Mouse (Mus musculus) G1E-ER4 (cell line): ENCODE measurements around the gene Gla. TPM values are rescaled to one million over a fixed set of nuclear protein-coding genes. Genes with fewer than 3 reads are reported as not detected.

ENCODE experiments used
- GATA1 ChIP-seq: IDR thresholded peaks from one replicate; pipeline ENCODE4 v1.8.0; 2012; ENCODE audit warnings: low read length, inconsistent platforms
- polyA plus RNA-seq: library from polyadenylated mRNA; stranded (reverse); fragments of >175 nt; gene quantifications from 2 replicates; pipeline ENCODE4 v1.2.3, GENCODE M21; 2012

The Gla gene
- polyA plus RNA-seq, 1 experiment = 0.23 TPM

- TF ChIP-seq GATA1 = no peak
These were observed 47.6 kb downstream of the Gla start for GRCm38 (mm10) chrX:134553326-134553725.

GRCm38 (mm10) chrX:134550903-134551302 lies 50.0 kb downstream of the Gla start:
- no peak for TF ChIP-seq GATA1

- TF ChIP-seq GATA1 = no peak
These were observed 53.6 kb downstream of the Gla start for GRCm38 (mm10) chrX:134547330-134547729.

GRCm38 (mm10) chrX:134541955-134542308 lies 59.0 kb downstream of the Gla start:
- no peak for TF ChIP-seq GATA1

GRCm38 (mm10) chrX:134541145-134541954 lies 59.6 kb downstream of the Gla start, which contains the start of gene Timm8a1:
Timm8a1 (minus strand) TSS chrX:134541865.
- no peak for TF ChIP-seq GATA1

- no peak for TF ChIP-seq GATA1
These were observed 60.4 kb downstream of the Gla start for GRCm38 (mm10) chrX:134540414-134541135.

Other genes with a start within 250 kb of the Gla start
- 0.28 and 0.35 TPM in 2 replicates for gene Drp2, start 196.6 kb downstream of the Gla start, polyA plus RNA-seq
- gene Taf7l, start 124.6 kb downstream of the Gla start, polyA plus RNA-seq = 0.03 TPM in 1 of 2 replicates, not detected in the other
- 3.5 and 4.1 TPM in 2 replicates for gene Timm8a1, start 59.3 kb downstream of the Gla start, polyA plus RNA-seq
- gene Btk, start 17.6 kb downstream of the Gla start, polyA plus RNA-seq = 5.7 and 10.5 TPM in 2 replicates
- gene Rpl36a, start 15.5 kb downstream of the Gla start, polyA plus RNA-seq = 46.4 and 69.5 TPM in 2 replicates
- gene Hnrnph2, start 54 bp upstream of the Gla start, polyA plus RNA-seq = 11.2 and 18.8 TPM in 2 replicates
- gene Armcx4, start 85.4 kb upstream of the Gla start, polyA plus RNA-seq = 1.0 and 1.1 TPM in 2 replicates
- 4.3 and 6.0 TPM in 2 replicates for gene Armcx1, start 116.8 kb upstream of the Gla start, polyA plus RNA-seq
- not detected in 2 replicates for gene Armcx6, start 150.3 kb upstream of the Gla start, polyA plus RNA-seq
- not detected in 2 replicates for gene Armcx3, start 155.5 kb upstream of the Gla start, polyA plus RNA-seq
- 7.1 and 18.4 TPM in 2 replicates for gene Armcx2, start 208.1 kb upstream of the Gla start, polyA plus RNA-seq